Mouse (Mus musculus) embryo, embryonic 9.5 days (tissue): ENCODE data around the gene Mal.
"Not testable (repeated sequence)": the region's sequence is repeated elsewhere in the genome, so short reads cannot be mapped to it uniquely, and the experiment has no call there.

Source experiments
- DNase-seq: peaks from one replicate; pipeline ENCODE4 v3.0.0-alpha.2; 2017; ENCODE audit errors: extremely low spot score

Mal gene

DNA sequence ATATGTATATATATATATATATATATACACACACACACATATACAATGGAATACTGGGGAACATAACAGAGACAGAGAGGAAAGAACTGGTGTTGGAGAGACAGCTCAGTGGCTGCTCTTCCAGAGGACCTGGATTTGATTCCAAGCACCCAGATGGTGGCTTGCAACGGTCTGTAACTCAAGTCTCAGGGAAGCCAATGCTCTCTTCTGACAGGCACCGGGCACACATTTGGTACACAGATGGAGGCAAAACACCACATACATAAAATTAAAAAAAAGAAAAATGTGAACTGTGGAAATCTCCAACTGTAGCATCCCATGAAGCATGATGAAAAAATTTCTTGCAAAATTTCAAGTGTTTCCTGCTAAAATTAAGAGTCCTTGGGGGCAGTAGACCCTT is 31.7 kb downstream of the Mal start:
- no peak for DNase-seq

DNA sequence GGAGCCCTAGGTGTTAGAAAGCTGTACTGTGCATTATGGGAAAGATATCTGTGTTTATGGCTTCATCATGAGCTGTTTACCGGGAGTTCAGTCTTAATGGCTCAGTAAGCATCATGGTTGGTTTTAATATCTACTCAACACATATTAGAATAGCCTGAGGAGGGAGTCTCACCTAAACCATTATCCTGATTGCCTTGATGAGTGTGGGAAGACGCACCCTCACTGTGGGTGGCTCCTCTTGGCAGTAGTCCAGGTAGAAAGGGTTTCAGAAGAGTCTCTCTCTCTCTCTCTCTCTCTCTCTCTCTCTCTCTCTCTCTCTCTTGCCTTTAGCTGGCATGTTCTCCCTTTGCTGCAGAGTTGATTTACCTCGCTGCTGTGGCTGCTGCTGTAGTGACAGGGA is 34.4 kb downstream of the Mal start:
- DNase-seq = no peak

DNA sequence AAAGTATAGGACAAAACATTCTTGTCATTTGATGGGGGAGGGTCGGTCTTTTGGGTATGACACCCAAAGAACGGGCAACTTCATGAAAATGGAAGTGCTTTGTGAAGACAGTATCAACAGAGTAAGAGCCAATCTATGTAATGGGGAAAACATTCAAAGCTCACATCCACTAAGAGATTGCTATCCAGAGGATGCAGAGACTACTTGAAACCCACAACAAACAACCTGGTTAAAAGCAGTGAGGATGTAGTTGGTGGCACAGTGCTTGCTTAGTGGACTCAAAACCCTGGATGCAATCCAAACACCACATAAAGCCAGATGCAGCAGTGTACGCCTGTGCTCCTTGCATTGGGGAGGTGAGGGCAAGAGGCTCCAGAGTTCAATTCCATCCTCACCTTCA is 37.2 kb downstream of the Mal start:
- no peak for DNase-seq

DNA sequence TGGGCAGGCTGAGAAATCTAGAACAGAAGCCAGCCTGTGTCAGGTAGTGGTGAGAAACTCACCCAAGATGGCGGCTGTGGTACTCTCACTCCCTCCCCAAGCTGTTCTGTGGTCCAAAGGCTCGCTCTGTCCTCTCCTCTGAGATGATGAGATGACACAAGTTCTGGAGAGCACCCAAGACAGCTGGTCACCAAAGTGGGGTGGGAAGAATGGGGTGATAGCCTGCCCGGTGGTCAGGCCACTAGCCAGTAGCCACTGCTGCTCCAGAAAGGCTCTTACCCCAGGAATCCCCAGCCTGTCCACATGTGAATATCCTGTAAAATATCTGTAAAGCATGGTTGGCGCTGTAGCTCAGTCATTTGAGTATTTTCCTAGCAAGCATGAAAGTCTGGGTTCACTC is 44.2 kb downstream of the Mal start:
- DNase-seq = no peak

DNA sequence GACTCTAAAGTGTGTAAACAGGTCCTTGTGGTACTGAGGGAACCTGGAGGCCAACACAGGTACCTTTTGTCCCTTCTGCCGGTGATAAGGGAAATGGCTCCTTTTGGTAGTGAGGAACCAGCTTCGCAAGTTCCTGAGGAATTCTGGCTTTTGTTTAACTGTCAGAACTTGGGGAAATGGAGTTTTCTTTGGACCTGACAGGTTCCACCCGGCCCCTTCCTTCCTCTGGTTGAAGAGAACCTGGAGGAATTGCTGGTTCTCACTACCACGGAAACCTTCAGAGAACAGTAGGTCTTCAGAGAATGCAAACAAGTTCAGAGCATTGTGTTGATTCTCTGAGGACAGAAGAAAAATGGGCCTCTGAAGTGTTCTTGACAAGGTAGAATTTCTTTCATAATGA is 45.1 kb downstream of the Mal start:
- no peak for DNase-seq

DNA sequence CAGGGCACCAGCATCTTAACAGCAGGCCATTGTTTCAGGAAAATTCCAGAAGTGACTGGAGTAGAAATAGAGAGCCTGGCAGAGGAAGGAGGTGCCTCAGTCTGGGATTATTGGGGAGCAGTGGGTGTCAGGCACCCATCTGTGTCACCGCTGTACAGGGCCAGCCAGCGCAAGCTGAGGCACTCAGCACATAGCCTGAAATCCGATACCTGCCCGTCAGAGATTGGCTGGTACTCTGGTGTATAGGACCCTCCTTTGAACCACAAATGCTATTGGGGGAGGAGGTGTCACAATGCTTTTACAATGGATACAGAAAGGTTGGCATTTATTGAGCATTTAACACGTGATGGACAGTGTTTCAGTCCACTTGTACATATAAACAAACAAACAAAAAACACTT is 47.5 kb downstream of the Mal start:
- DNase-seq = peak; percentile 23

DNA sequence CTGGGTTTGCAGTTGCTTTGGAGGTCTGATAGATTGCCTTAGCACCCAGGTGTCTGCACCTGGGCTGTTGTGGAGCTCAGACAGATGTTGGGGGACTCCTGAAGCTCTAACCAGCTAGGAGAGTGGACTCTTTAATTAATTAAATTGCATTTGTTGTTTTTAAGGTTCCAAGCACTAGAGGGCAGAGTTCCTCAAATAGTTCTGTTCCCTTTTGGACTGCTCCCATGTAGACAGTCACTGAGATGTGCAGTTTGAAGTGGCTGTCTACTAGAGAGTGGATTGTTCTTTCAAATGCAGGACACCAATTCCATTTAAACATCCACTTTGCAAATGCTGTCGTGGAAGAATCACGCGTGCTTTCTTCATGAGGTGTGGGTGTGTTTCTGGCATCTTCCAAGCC is 48.3 kb downstream of the Mal start:
- DNase-seq = peak; percentile 35

DNA sequence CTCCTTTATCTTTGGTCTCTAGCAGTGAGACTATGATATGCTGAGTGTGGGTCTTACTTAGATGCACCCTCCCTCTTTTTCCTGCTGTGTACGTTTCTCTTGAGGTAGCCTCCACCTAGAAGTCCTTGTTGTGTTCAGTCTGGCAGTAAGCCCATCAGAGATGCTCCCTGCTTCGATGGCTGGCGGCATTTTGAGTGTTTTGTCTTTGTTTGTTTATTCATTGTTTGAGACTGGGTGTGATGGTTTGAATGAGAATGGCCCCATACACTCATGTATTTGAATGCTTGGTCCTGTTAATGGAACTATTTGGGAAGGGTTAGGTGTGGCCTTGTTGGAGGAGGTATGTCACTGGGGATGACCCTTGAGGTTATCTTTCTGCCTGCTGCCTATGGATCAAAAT is 51.3 kb downstream of the Mal start:
- DNase-seq = no peak

DNA sequence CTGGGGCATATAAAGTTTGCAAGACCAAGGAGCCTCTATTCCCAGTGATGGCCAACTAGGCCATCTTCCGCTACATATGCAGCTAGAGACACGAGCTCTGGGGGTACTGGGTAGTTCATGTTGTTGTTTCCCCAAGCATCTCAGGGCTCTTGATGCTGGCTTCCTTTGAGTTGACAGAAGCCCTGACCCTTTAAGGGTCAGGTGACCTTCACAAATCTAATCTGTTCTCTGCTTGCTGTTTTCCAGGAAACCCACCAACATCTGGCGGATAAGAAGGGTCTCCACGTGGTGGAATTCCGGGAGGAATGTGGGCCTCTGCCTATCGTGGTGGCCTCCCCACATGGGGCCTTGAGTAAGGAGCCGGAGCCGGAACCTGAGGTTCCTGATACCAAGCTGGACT is 53.1 kb downstream of the Mal start:
- DNase-seq = not testable (repeated sequence)

DNA sequence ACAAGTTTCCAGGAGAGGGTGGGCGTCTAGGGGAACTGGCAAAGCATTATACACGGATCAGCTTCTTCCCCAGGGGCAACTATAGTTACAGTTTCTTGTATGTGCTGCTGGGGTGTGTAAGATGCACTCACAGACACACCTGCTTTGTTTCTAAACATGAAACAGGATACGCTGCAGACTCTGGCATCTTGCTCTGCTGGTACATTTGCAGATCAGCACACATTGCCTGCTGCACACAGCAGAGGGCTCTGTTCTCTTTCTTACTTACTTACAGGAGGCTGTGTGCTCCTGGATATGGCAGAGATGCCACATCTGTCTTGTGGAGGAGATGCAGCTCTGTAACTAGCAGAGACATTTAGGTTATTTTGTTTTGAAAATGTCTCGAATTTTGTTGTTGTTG is 65.7 kb downstream of the Mal start:
- DNase-seq = no peak

DNA sequence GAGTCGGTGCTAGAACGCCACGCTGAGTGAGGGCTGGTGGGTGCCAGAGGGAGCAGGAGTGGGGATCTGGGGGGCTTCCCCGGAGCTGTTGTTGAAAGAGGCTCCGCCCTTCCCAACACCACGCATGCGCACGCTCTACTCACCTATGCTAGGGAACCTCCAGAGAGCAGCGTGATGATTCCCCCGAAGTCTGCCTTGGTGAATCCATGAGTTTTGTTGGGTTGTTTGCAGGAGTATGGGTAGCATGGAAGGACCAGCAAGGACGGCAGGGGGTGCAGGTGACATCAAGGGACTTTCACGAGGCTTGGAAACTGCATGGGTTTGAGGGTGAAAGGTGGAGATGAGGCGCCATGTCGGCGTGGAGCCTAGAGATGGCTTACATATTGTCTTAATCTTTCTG is 66.3 kb downstream of the Mal start:
- no peak for DNase-seq

DNA sequence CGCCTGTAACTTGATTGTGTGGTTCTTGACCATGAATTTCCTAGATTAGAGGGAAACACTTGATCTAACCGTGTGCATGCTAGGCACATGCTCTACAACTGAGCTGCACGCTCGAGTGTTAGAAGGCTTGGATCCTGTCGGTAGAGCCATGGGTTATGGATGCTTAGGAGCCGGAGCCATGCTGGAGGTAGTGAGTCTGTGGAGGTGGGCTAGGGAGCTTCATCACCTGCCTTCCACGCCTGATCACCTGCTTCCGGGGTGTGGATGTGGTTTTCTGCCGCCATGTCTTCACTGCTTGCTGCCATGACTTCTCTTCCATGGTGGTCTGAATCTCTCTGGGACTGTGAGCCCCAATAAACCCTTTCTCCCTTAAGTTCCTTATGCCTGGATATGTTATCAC is 67.6 kb downstream of the Mal start:
- DNase-seq = no peak

DNA sequence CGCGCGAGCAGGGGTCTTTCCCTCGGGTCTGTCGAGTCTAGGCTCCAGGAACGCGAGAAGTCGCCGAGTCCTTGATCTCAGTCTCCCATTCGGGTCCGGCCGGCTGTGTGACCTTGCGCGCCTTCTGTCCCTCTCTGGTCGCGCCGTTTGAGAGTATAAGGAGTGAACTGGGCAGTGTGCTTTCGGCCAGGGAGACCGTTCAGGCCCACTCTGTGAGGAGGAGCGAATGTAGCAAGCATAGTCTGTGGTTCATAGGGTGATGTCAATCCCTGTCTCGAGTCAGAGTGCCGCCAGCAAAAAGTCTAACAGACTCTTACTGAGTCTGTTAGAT is 69.0 kb downstream of the Mal start:
- DNase-seq = no peak

DNA sequence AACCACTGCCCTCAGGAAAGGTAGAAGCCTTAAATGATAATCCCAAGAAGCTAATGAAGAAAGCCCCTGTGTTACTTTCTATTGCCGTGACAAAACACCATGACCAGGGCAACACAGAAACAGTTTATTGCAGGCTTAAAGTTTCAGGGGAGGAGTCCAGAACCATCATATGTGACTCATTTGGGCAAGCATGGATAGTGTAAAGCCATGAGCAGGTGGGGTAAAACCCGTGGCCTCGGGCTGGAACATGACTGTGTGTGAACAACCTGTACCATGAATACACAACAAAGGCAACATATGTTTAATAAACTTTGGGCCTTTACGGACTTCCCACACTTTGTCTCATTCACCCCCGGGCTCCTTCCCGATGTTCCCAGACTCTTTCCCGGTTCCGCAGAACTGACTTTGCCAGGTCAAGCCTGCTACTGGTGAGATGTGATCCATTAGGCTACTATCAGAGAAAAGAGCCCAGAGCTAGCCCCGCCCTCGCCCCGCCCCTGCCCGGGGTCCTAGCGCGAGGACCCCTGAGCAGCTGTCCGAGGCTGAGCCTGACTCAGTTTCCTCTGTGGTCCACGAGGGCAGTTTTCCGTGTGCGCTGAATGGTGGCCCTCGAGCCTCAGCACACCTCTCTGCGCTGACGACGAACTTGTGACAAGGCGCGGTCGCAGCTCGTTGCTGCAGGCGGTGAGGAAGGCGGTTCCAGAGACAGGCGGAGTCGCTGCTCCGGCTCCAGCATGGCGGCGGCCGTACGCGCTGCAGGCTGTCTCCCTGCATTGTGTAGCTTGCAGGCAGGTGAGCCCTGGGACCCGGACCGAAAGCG is 69.6 kb downstream of the Mal start, which contains the start of the genes Zfp661 and Mrps5:
TSS of gene Zfp661 (minus strand) at position 401 of the 820 bp plus-strand sequence.
TSS of gene Mrps5 (plus strand) at position 529 of the 820 bp plus-strand sequence.
- DNase-seq = peak; percentile 92

DNA sequence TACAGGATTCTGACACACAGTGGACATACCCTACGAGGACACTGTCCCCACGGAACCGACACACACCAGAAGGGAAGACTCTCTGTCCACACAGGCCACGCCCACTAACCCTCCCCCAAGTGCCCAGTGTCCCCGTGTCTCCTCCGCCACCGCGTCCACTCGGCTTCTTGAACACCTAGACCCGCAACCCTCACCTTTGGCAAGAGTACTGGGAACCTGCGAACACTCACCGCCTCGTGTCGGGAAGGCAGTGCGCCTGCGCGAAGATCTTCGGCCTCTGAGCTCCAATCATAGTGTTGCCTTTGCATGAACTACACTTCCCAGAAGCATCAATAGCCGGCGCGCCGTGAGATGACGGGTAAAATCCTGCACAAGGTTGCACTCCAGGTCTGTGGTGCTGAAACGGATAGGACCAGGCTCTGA is 72.0 kb downstream of the Mal start:
- peak; percentile 88 for DNase-seq
